Comparison of ENCODE assay signal across 8 mouse cellular contexts in the genomic region with DNA sequence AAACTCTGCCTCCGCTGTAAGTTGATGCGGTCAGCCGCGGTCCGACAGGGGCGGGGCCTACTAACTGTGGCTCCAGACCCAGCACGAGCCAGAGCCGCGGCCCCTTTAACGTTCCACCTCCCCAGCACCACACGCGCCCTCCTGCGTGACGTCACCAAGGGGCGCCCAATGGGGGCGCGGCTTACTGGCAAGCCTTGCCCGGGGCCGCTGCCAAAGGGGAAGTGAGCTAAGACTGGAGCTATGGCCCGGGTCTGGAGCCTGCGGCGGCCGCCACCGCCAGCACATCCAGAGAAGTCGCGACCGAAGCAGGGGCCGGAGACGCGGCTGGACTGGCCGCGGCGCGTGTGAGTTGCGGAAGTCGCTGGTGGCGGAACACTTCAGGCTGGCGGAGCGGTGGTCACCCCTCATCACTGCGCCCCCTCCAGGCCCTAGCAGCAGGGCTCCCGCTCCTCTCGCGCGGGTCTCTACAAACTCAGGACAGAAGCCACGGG. TPM values are rescaled to one million over a fixed set of nuclear protein-coding genes. Genes with fewer than 3 reads are reported as not detected.
DNase-seq lines count a peak whose midpoint lies in the region; ATAC-seq and TF ChIP-seq lines count a peak whose summit lies in the region.

A gene (plus strand): TSS at position 194 of the 491 bp plus-strand sequence.

- H3K27ac ChIP-seq in embryonic facial prominence, embryonic 13.5 days, result peak within 1 kb of the TSS; percentile 74
- peak within 1 kb of the TSS; percentile 79 for H3K27ac ChIP-seq in kidney, adult 2 months (ENCODE audit: insufficient read depth, low read depth, low read length)
- H3K27ac ChIP-seq in limb, embryonic 12.5 days, result peak within 1 kb of the TSS; percentile 88
- peak within 1 kb of the TSS; percentile 86 for H3K27ac ChIP-seq in midbrain, embryonic 15.5 days
- peak within 1 kb of the TSS; percentile 81 for H3K27ac ChIP-seq in spleen, adult 2 months (ENCODE audit: insufficient read depth, low read length)

- peak within 1 kb of the TSS; percentile 77 for H3K4me3 ChIP-seq in embryonic facial prominence, embryonic 13.5 days
- peak within 1 kb of the TSS; percentile 99 for H3K4me3 ChIP-seq in kidney, adult 2 months (ENCODE audit: insufficient read depth, low read depth, low read length)
- peak within 1 kb of the TSS; percentile 77 for H3K4me3 ChIP-seq in limb, embryonic 12.5 days (replicated peaks)
- H3K4me3 ChIP-seq in midbrain, embryonic 15.5 days, result peak within 1 kb of the TSS; percentile 93
- H3K4me3 ChIP-seq in spleen, adult 2 months (ENCODE audit: extremely low read depth, insufficient read depth, insufficient read length), result peak within 1 kb of the TSS; percentile 82

- TF ChIP-seq POLR2A in kidney, adult 2 months (IDR thresholded peaks at IDR 0.05; ENCODE audit: low read depth, low read length), result no peak
- peak; percentile 46 for TF ChIP-seq POLR2A in spleen, adult 2 months (IDR thresholded peaks at IDR 0.05; ENCODE audit: low read depth, low read length)

- H3K4me1 ChIP-seq in embryonic facial prominence, embryonic 13.5 days, result peaks cover 18% of the 10 kb centered on the region
- H3K4me1 ChIP-seq in kidney, adult 2 months (ENCODE audit: control insufficient read depth, insufficient read depth, low read length), result peaks cover 10% of the 10 kb centered on the region
- peaks cover 19% of the 10 kb centered on the region for H3K4me1 ChIP-seq in limb, embryonic 12.5 days (replicated peaks)
- peaks cover 22% of the 10 kb centered on the region for H3K4me1 ChIP-seq in midbrain, embryonic 15.5 days
- peaks cover 10% of the 10 kb centered on the region; the same call in 1 of the 2 replicates for H3K4me1 ChIP-seq in spleen, adult 2 months (ENCODE audit: control insufficient read depth, insufficient read depth, insufficient read length)

- peak within 1 kb of the TSS; percentile 88 for H3K9ac ChIP-seq in embryonic facial prominence, embryonic 13.5 days
- peak within 1 kb of the TSS; percentile 81 for H3K9ac ChIP-seq in limb, embryonic 12.5 days (replicated peaks)
- peak within 1 kb of the TSS; percentile 89 for H3K9ac ChIP-seq in midbrain, embryonic 15.5 days

- peak; percentile 33; the same call in 1 of the 2 replicates for TF ChIP-seq CTCF in kidney, adult 2 months (conservative IDR thresholded peaks at IDR 0.05; ENCODE audit: insufficient read depth, insufficient read length, low read depth, low read length)
- TF ChIP-seq CTCF in spleen, adult 2 months (IDR thresholded peaks at IDR 0.05; ENCODE audit: extremely low read depth, insufficient read depth, insufficient read length, insufficient replicate concordance), result peak; percentile 31; the same call in 1 of the 2 replicates

- WGBS in embryonic facial prominence, embryonic 13.5 days, result under 1% methylated on average over 45 of the region's 45 CpGs
- under 1% methylated on average over 45 of the region's 45 CpGs for WGBS in kidney, adult 2 months
- under 1% methylated on average over 45 of the region's 45 CpGs for WGBS in limb, embryonic 12.5 days
- WGBS in midbrain, embryonic 15.5 days, result 0% methylated on average over 40 of the region's 45 CpGs
- WGBS in spleen, adult 2 months, result under 1% methylated on average over 45 of the region's 45 CpGs

- H3K36me3 ChIP-seq in embryonic facial prominence, embryonic 13.5 days, result peaks cover 21% of the 10 kb centered on the region
- H3K36me3 ChIP-seq in kidney, adult 2 months (ENCODE audit: control insufficient read depth, insufficient read depth, low read length), result no peaks in the 10 kb centered on the region
- H3K36me3 ChIP-seq in limb, embryonic 12.5 days, result peaks cover 24% of the 10 kb centered on the region
- peaks cover 10% of the 10 kb centered on the region; the same call in 1 of the 2 replicates for H3K36me3 ChIP-seq in midbrain, embryonic 15.5 days (replicated peaks)
- peaks cover 7% of the 10 kb centered on the region for H3K36me3 ChIP-seq in spleen, adult 2 months (ENCODE audit: control insufficient read depth, insufficient read depth, low read length)

- DNase-seq in 3134 (ENCODE audit: extremely low read depth, insufficient read length, low spot score), result peak; percentile 99
- DNase-seq in adrenal gland, postnatal 36 days, result peak; percentile 99 to 100
- DNase-seq in heart, adult 18-20 months, result peak; percentile 99
- peak; percentile 99 for DNase-seq in kidney, adult 2 months
- DNase-seq in spleen, adult 2 months (ENCODE audit: low read depth in 1 of 2, low spot score in 2 of 2), result peak; percentile 92 to 97

- H3K9me3 ChIP-seq in embryonic facial prominence, embryonic 13.5 days, result no peaks in the 10 kb centered on the region
- no peaks in the 10 kb centered on the region for H3K9me3 ChIP-seq in limb, embryonic 12.5 days
- H3K9me3 ChIP-seq in midbrain, embryonic 15.5 days, result no peaks in the 10 kb centered on the region

- H3K27me3 ChIP-seq in embryonic facial prominence, embryonic 13.5 days, result peaks cover 5% of the 10 kb centered on the region; the same call in 1 of the 2 replicates
- H3K27me3 ChIP-seq in kidney, adult 2 months (replicated peaks; ENCODE audit: control insufficient read depth, insufficient read depth, low read length), result no peaks in the 10 kb centered on the region
- peaks cover 9% of the 10 kb centered on the region; the same call in 1 of the 2 replicates for H3K27me3 ChIP-seq in limb, embryonic 12.5 days
- 0 out of 2 replicates have a peak, but pooled peaks cover 2% of the 10 kb centered on the region for H3K27me3 ChIP-seq in midbrain, embryonic 15.5 days (replicated peaks)
- no peaks in the 10 kb centered on the region for H3K27me3 ChIP-seq in spleen, adult 2 months (ENCODE audit: control insufficient read depth, insufficient read depth, low read length)

- peak within 1 kb of the TSS; percentile 75 for H3K4me2 ChIP-seq in embryonic facial prominence, embryonic 13.5 days
- H3K4me2 ChIP-seq in limb, embryonic 12.5 days, result peak within 1 kb of the TSS; percentile 71
- H3K4me2 ChIP-seq in midbrain, embryonic 15.5 days, result peak within 1 kb of the TSS; percentile 71

- peak; percentile 100 for ATAC-seq in embryonic facial prominence, embryonic 13.5 days (ENCODE audit: insufficient number of reproducible peaks, insufficient read depth, low FRiP score, low TSS enrichment, low read depth)
- ATAC-seq in limb, embryonic 12.5 days (ENCODE audit: insufficient number of reproducible peaks, insufficient read depth, low FRiP score, low TSS enrichment, low read depth), result peak; percentile 100
- peak; percentile 100 for ATAC-seq in midbrain, embryonic 15.5 days (replicated peaks)

RNA-seq across cellular contexts. Expression of the gene that starts here (rescaled TPM):
- 10 to 100 TPM; 83.1 to 89.1 TPM for total RNA-seq in adrenal gland, postnatal 36 days (2021)
- 37.4 and 37.9 TPM in 2 replicates for polyA plus RNA-seq in embryonic facial prominence, embryonic 13.5 days (2015; fragmentation: Nextera tagmentation; extraction: Ambion mirVana)
- 10 to 100 TPM; 38.8 to 43.8 TPM for total RNA-seq in heart, adult 18-20 months (2021)
- 26.4 and 27.9 TPM in 2 replicates for polyA plus RNA-seq in kidney, adult 2 months (2012; rRNA removed)
- 31.9 and 35.2 TPM in 2 replicates for polyA plus RNA-seq in limb, embryonic 12.5 days (2016; fragmentation: Nextera tagmentation; extraction: Ambion mirVana)
- polyA plus RNA-seq in midbrain, embryonic 15.5 days (2015; fragmentation: Nextera tagmentation; extraction: Ambion mirVana), result 16.3 and 17.5 TPM in 2 replicates
- 12.8 and 19.6 TPM in 2 replicates for polyA plus RNA-seq in spleen, adult 2 months (2012; rRNA removed)

Comparison
In these comparisons a context has a peak if more than half of its experiments do, and no peak if none do; other contexts are left out.
1. Peak in every context shown above with its lines: DNase-seq, ATAC-seq, H3K4me3 ChIP-seq and H3K27ac ChIP-seq.